Mouse (Mus musculus) heart, embryonic 15.5 days (tissue): ENCODE data around the gene Gm17402. TPM values are rescaled to one million over a fixed set of nuclear protein-coding genes. Genes with fewer than 3 reads are reported as not detected.

ENCODE experiments used
- ATAC-seq: fragments of 200-750 bp; cut with Nextera tagmentation; replicated peaks from 2 replicates; pipeline ENCODE4 v1.8.0; 2017; ENCODE audit warnings: low read depth, moderate TSS enrichment; ENCODE audit not compliant: insufficient number of reproducible peaks, insufficient read depth, low FRiP score
- H3K27ac ChIP-seq: fragments of 300-500 bp; sonication (generic); 2 replicates; pipeline ENCODE4 v1.5.1; 2015; ENCODE audit warnings: mild to moderate bottlenecking, inconsistent platforms
- H3K27me3 ChIP-seq: fragments of 300-500 bp; sonication (generic); 2 replicates; pipeline ENCODE4 v1.6.1; 2015; ENCODE audit warnings: inconsistent platforms
- H3K36me3 ChIP-seq: fragments of 300-500 bp; sonication (generic); 2 replicates; pipeline ENCODE4 v1.6.1; 2015; ENCODE audit warnings: mild to moderate bottlenecking, inconsistent platforms
- H3K4me1 ChIP-seq: fragments of 300-500 bp; sonication (generic); replicated peaks from 2 replicates; pipeline ENCODE4 v1.6.1; 2015; ENCODE audit warnings: inconsistent platforms
- H3K4me2 ChIP-seq: fragments of 300-500 bp; sonication (generic); 2 replicates; pipeline ENCODE4 v1.6.1; 2015; ENCODE audit warnings: inconsistent platforms, mild to moderate bottlenecking, moderate library complexity
- H3K4me3 ChIP-seq: fragments of 300-500 bp; sonication (generic); 2 replicates; pipeline ENCODE4 v1.5.1; 2015; ENCODE audit warnings: mild to moderate bottlenecking, inconsistent platforms
- H3K9ac ChIP-seq: fragments of 300-500 bp; sonication (generic); 2 replicates; pipeline ENCODE4 v1.6.1; 2015; ENCODE audit warnings: mild to moderate bottlenecking, inconsistent platforms
- H3K9me3 ChIP-seq: fragments of 300-500 bp; sonication (generic); replicated peaks from 2 replicates; pipeline ENCODE4 v1.6.1; 2016; ENCODE audit warnings: inconsistent platforms
- WGBS: fragments of 180-500 bp; shearing (Covaris S2); methylation state at CpG from one replicate; pipeline ENCODE4 v1.1.7; 2015; ENCODE audit warnings: mixed read lengths; 5-methylcytosine and 5-hydroxymethylcytosine counted together
- polyA plus RNA-seq: library from polyadenylated mRNA; unstranded; fragments of >200 nt; fragmentation: Nextera tagmentation; extraction: Ambion mirVana; gene quantifications from 2 replicates; pipeline ENCODE4 v1.2.1, GENCODE M21; 2015

The Gm17402 gene
- polyA plus RNA-seq: not detected in 2 replicates

GRCm38 (mm10) chr3:67375063-67375462 is at the start of gene Gm17402:
Gene Gm17402 (minus strand): TSS chr3:67375163.
- Histone ChIP-seq H3K9ac (peak within 1 kb of the TSS; percentile 68), H3K36me3 (no peaks in the 10 kb centered on the region), H3K27ac (peak within 1 kb of the TSS; percentile 74), H3K27me3 (no peaks in the 10 kb centered on the region), H3K4me1 (peaks cover 19% of the 10 kb centered on the region), H3K4me3 (peak within 1 kb of the TSS; percentile 71), H3K9me3 (no peaks in the 10 kb centered on the region), H3K4me2 (peak within 1 kb of the TSS; percentile 85)
- ATAC-seq: no peak
- 10% methylated on average over 3 of the region's 3 CpGs for WGBS

GRCm38 (mm10) chr3:67378215-67378614 is 3.3 kb upstream of the Gm17402 start:
- H3K27me3 ChIP-seq: no peaks in the 10 kb centered on the region
- peak; percentile 62; the same call in 1 of the 2 replicates for ATAC-seq
- no peaks in the 10 kb centered on the region for H3K9me3 ChIP-seq
- no peak overlapping the region for H3K9ac ChIP-seq
- no peaks in the 10 kb centered on the region for H3K36me3 ChIP-seq
- no peak overlapping the region; the same call in 1 of the 2 replicates for H3K4me2 ChIP-seq
- peak overlapping the region; percentile 58; the same call in 1 of the 2 replicates for H3K27ac ChIP-seq
- H3K4me3 ChIP-seq: no peak overlapping the region
- peaks cover 7% of the 10 kb centered on the region; the same call in 1 of the 2 replicates for H3K4me1 ChIP-seq

- H3K9me3 ChIP-seq: no peaks in the 10 kb centered on the region
- peak overlapping the region; percentile 71 for H3K4me3 ChIP-seq
- peak overlapping the region; percentile 68 for H3K9ac ChIP-seq
- 25% methylated on average over 7 of the region's 7 CpGs for WGBS
- no peak for ATAC-seq
- peaks cover 22% of the 10 kb centered on the region for H3K4me1 ChIP-seq
- no peaks in the 10 kb centered on the region for H3K36me3 ChIP-seq
- peak overlapping the region; percentile 85 for H3K4me2 ChIP-seq
- H3K27ac ChIP-seq: peak overlapping the region; percentile 74
- H3K27me3 ChIP-seq: no peaks in the 10 kb centered on the region
Measured at GRCm38 (mm10) chr3:67374360-67374778, 594 bp downstream of the Gm17402 start.

GRCm38 (mm10) chr3:67373872-67374271 is 1.1 kb downstream of the Gm17402 start, which contains the start of gene Mlf1:
Gene Mlf1 (plus strand): TSS chr3:67374097.
- Histone ChIP-seq H3K9me3 (no peaks in the 10 kb centered on the region), H3K27ac (peak within 1 kb of the TSS; percentile 91), H3K36me3 (no peaks in the 10 kb centered on the region), H3K9ac (peak within 1 kb of the TSS; percentile 68), H3K27me3 (no peaks in the 10 kb centered on the region), H3K4me3 (peak within 1 kb of the TSS; percentile 71), H3K4me1 (peaks cover 24% of the 10 kb centered on the region), H3K4me2 (peak within 1 kb of the TSS; percentile 85)
- under 1% methylated on average over 35 of the region's 35 CpGs for WGBS
- peak; percentile 87 for ATAC-seq

GRCm38 (mm10) chr3:67372781-67373180 is 2.2 kb downstream of the Gm17402 start:
- Histone ChIP-seq H3K9me3 (no peaks in the 10 kb centered on the region), H3K36me3 (no peaks in the 10 kb centered on the region), H3K27me3 (no peaks in the 10 kb centered on the region), H3K9ac (no peak overlapping the region), H3K27ac (peak overlapping the region; percentile 91), H3K4me2 (peak overlapping the region; percentile 41), H3K4me1 (peaks cover 28% of the 10 kb centered on the region), H3K4me3 (no peak overlapping the region)
- 29% methylated on average over 5 of the region's 5 CpGs for WGBS
- peak; percentile 51 for ATAC-seq

- Histone ChIP-seq H3K4me3 (no peak overlapping the region), H3K36me3 (no peaks in the 10 kb centered on the region), H3K27ac (peak overlapping the region; percentile 91), H3K27me3 (no peaks in the 10 kb centered on the region), H3K4me1 (peaks cover 31% of the 10 kb centered on the region), H3K4me2 (peak overlapping the region; percentile 41), H3K9ac (no peak overlapping the region), H3K9me3 (no peaks in the 10 kb centered on the region)
- ATAC-seq: no peak
- WGBS: 44% methylated on average over 4 of the region's 4 CpGs
Measured at GRCm38 (mm10) chr3:67372194-67372593, 2.8 kb downstream of the Gm17402 start.

GRCm38 (mm10) chr3:67369407-67370079 is 5.4 kb downstream of the Gm17402 start:
- no peak overlapping the region for H3K4me3 ChIP-seq
- H3K36me3 ChIP-seq: no peaks in the 10 kb centered on the region
- 44% methylated on average over 5 of the region's 5 CpGs for whole genome bisulfite sequencing
- H3K9ac ChIP-seq: no peak overlapping the region
- no peak for ATAC-seq
- H3K27me3 ChIP-seq: no peaks in the 10 kb centered on the region
- no peaks in the 10 kb centered on the region for H3K9me3 ChIP-seq
- peak overlapping the region; percentile 71 for H3K27ac ChIP-seq
- peak overlapping the region; percentile 34 for H3K4me2 ChIP-seq
- H3K4me1 ChIP-seq: peaks cover 29% of the 10 kb centered on the region

GRCm38 (mm10) chr3:67367481-67367880 is 7.5 kb downstream of the Gm17402 start:
- H3K4me1 ChIP-seq: peaks cover 29% of the 10 kb centered on the region
- no peak overlapping the region for H3K4me3 ChIP-seq
- H3K4me2 ChIP-seq: no peak overlapping the region
- H3K27me3 ChIP-seq: no peaks in the 10 kb centered on the region
- no peak for ATAC-seq
- H3K36me3 ChIP-seq: no peaks in the 10 kb centered on the region
- 64% methylated on average over 6 of the region's 6 CpGs for WGBS
- H3K9ac ChIP-seq: no peak overlapping the region
- no peak overlapping the region; the same call in 1 of the 2 replicates for H3K27ac ChIP-seq
- no peaks in the 10 kb centered on the region for H3K9me3 ChIP-seq

- Histone ChIP-seq H3K27ac (no peak overlapping the region), H3K4me3 (no peak overlapping the region), H3K9me3 (no peaks in the 10 kb centered on the region), H3K36me3 (no peaks in the 10 kb centered on the region), H3K27me3 (no peaks in the 10 kb centered on the region), H3K4me2 (no peak overlapping the region), H3K9ac (no peak overlapping the region), H3K4me1 (peaks cover 21% of the 10 kb centered on the region)
- WGBS: 74% methylated on average over 4 of the region's 4 CpGs
- ATAC-seq: no peak
Measured at GRCm38 (mm10) chr3:67366087-67366892, 8.7 kb downstream of the Gm17402 start.

GRCm38 (mm10) chr3:67358376-67358775 is 16.6 kb downstream of the Gm17402 start:
- Histone ChIP-seq H3K9ac (no peak overlapping the region), H3K4me3 (no peak overlapping the region), H3K4me1 (no peaks in the 10 kb centered on the region), H3K36me3 (0 out of 2 replicates have a peak, but pooled peaks cover 13% of the 10 kb centered on the region), H3K4me2 (no peak overlapping the region), H3K27ac (no peak overlapping the region), H3K9me3 (no peaks in the 10 kb centered on the region), H3K27me3 (no peaks in the 10 kb centered on the region)
- no peak for ATAC-seq
- 83% methylated on average over 7 of the region's 7 CpGs for WGBS

GRCm38 (mm10) chr3:67352763-67353149 is 22.2 kb downstream of the Gm17402 start:
- 76% methylated on average over 3 of the region's 3 CpGs for WGBS
- Histone ChIP-seq H3K27ac (no peak overlapping the region; the same call in 1 of the 2 replicates), H3K9ac (no peak overlapping the region), H3K4me1 (no peaks in the 10 kb centered on the region), H3K4me2 (no peak overlapping the region), H3K9me3 (no peaks in the 10 kb centered on the region), H3K4me3 (no peak overlapping the region), H3K36me3 (0 out of 2 replicates have a peak, but pooled peaks cover 12% of the 10 kb centered on the region), H3K27me3 (no peaks in the 10 kb centered on the region)
- ATAC-seq: no peak
